Mouse (Mus musculus): Measurements from ENCODE around the gene Tmigd3.

The Tmigd3 gene

GRCm38 (mm10) chr3:105876022-105876421 is 5.3 kb downstream of the Tmigd3 start:
- peak; percentile 39 for DNase-seq (ENCODE audit: low spot score)

- DNase-seq (ENCODE audit: low spot score), result no peak
Measured at GRCm38 (mm10) chr3:105877252-105877803, 6.6 kb downstream of the Tmigd3 start.

- DNase-seq (ENCODE audit: low spot score), result no peak
Measured at GRCm38 (mm10) chr3:105877919-105878318, 7.2 kb downstream of the Tmigd3 start.

- no peak for DNase-seq (ENCODE audit: low spot score)
Measured at GRCm38 (mm10) chr3:105878751-105879150, 8.0 kb downstream of the Tmigd3 start.

GRCm38 (mm10) chr3:105880419-105880818 is 9.7 kb downstream of the Tmigd3 start:
- DNase-seq (ENCODE audit: low spot score), result no peak

GRCm38 (mm10) chr3:105882105-105882504 is 11.4 kb downstream of the Tmigd3 start:
- DNase-seq (ENCODE audit: low spot score), result no peak

GRCm38 (mm10) chr3:105883111-105883510 is 12.4 kb downstream of the Tmigd3 start:
- no peak for DNase-seq (ENCODE audit: low spot score)

- DNase-seq (ENCODE audit: low spot score), result no peak
Measured at GRCm38 (mm10) chr3:105888961-105889360, 18.3 kb downstream of the Tmigd3 start.

GRCm38 (mm10) chr3:105890220-105890619 is 19.5 kb downstream of the Tmigd3 start:
- no peak for DNase-seq (ENCODE audit: low spot score)

GRCm38 (mm10) chr3:105891141-105891540 is 20.4 kb downstream of the Tmigd3 start:
- DNase-seq (ENCODE audit: low spot score), result no peak

GRCm38 (mm10) chr3:105891760-105892571 is 21.3 kb downstream of the Tmigd3 start:
- no peak for DNase-seq (ENCODE audit: low spot score)

GRCm38 (mm10) chr3:105892572-105893495 is 22.1 kb downstream of the Tmigd3 start:
- DNase-seq (ENCODE audit: low spot score), result no peak

- DNase-seq (ENCODE audit: low spot score), result no peak
Measured at GRCm38 (mm10) chr3:105893941-105894391, 23.3 kb downstream of the Tmigd3 start.

GRCm38 (mm10) chr3:105894601-105895592 is 24.2 kb downstream of the Tmigd3 start:
- DNase-seq (ENCODE audit: low spot score), result no peak

GRCm38 (mm10) chr3:105896811-105897210 is 26.1 kb downstream of the Tmigd3 start:
- DNase-seq (ENCODE audit: low spot score), result no peak

- DNase-seq (ENCODE audit: low spot score), result no peak
Measured at GRCm38 (mm10) chr3:105898325-105898724, 27.6 kb downstream of the Tmigd3 start.

- DNase-seq (ENCODE audit: low spot score), result no peak
Measured at GRCm38 (mm10) chr3:105898861-105899260, 28.2 kb downstream of the Tmigd3 start.

GRCm38 (mm10) chr3:105899394-105900147 is 28.9 kb downstream of the Tmigd3 start:
- peak; percentile 92 for DNase-seq (ENCODE audit: low spot score)

GRCm38 (mm10) chr3:105900266-105900665 is 29.6 kb downstream of the Tmigd3 start:
- no peak for DNase-seq (ENCODE audit: low spot score)

- no peak for DNase-seq (ENCODE audit: low spot score)
Measured at GRCm38 (mm10) chr3:105900716-105901115, 30.0 kb downstream of the Tmigd3 start.

All from retina, embryonic 14.5 days (tissue).